Mouse (Mus musculus) erythroblast, embryonic 14.5 days (primary cell): ENCODE results near the gene Ntrk2.

Source experiments
- GATA1 ChIP-seq: IDR thresholded peaks from 2 replicates; pipeline ENCODE4 v1.6.1; 2012; ENCODE audit warnings: low read length, inconsistent platforms, mixed read lengths
- TAL1 ChIP-seq: IDR thresholded peaks from 3 replicates; pipeline ENCODE4 v1.6.1; 2012; ENCODE audit warnings: low read length, inconsistent platforms, mixed read lengths

DNA sequence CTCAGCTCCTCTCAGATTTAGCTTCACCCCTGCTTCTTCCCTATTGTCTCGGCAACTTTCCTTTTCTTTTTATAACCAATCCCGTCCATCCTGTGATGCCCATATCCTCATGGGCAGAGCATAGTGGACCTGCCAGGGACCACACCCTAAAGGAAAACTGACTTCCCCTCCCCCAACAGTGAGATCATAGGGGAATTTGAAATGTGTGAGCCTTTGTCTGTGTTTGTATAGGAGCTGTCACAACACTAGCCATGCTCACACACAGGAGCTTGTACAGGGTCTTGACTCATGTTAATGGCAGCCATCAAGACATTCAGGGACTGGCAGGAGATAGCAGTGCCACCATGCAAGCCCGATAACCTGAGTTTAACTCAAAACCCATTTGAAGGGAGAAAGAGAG, 118.1 kb downstream of the Ntrk2 start:
- TF ChIP-seq TAL1 (no peak), GATA1 (no peak)
